Mouse (Mus musculus): ENCODE measurements around the gene Becn1. TPM values are rescaled to one million over a fixed set of nuclear protein-coding genes. Genes with fewer than 3 reads are reported as not detected.
A peak's percentile ranks its signal among the peaks of the same experiment; 100 is the strongest.
"Not testable (repeated sequence)": the region's sequence is repeated elsewhere in the genome, so short reads cannot be mapped to it uniquely, and the experiment has no call there.

Gene Becn1
- polyA plus RNA-seq, 1 experiment from 2014 or later, result 154 TPM

GRCm38 (mm10) chr11:101338123-101338760 is 36.2 kb upstream of the Becn1 start:
- 1% methylated on average over 9 of the region's 9 CpGs for WGBS
- H3K27me3 ChIP-seq (ENCODE audit: insufficient read depth, low read length), result no peaks in the 10 kb centered on the region
- H3K36me3 ChIP-seq (ENCODE audit: insufficient read depth), result no peaks in the 10 kb centered on the region
- no peak for TF ChIP-seq CTCF (IDR thresholded peaks at IDR 0.05; ENCODE audit: low read depth)
- DNase-seq (peak; percentile 82), ATAC-seq (ENCODE audit: insufficient read depth) (peak; percentile 96)
- peaks cover 6% of the 10 kb centered on the region for H3K4me1 ChIP-seq (ENCODE audit: insufficient read depth)
- no peaks in the 10 kb centered on the region for H3K9me3 ChIP-seq (ENCODE audit: low read depth, low read length)
- peak overlapping the region; percentile 5 for H3K4me3 ChIP-seq (ENCODE audit: low read depth, low read length)
- H3K4me2 ChIP-seq, result peak overlapping the region; percentile 47
- H3K9ac ChIP-seq, result peak overlapping the region; percentile 4; the same call in 1 of the 2 replicates
- peak overlapping the region; percentile 4; the same call in 1 of the 2 replicates for H3K27ac ChIP-seq (ENCODE audit: low read depth)

DNA sequence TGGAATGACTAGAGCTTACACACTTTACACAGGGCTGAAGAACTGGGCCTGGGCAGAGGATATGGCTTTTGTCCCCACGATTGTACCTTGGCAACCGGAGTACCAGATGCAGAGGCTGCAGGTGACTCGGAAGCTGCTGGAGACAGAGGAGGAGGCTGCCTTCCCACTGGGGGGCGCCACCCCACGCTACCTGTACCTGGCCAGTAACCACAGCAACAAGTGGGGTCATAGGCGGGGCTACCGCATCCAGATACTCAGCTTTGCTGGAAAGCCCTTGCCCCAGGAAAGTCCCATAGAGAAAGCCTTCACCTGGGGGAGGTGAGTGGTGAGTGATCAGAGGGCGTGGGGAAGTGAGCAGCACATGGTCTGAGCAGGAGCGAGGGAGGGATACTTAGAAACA is 33.6 kb upstream of the Becn1 start:
- DNase-seq (no peak), ATAC-seq (ENCODE audit: insufficient read depth) (no peak)
- WGBS, result 74% methylated on average over 9 of the region's 9 CpGs
- H3K36me3 ChIP-seq (ENCODE audit: insufficient read depth), result no peaks in the 10 kb centered on the region
- peak; percentile 28 for TF ChIP-seq CTCF (IDR thresholded peaks at IDR 0.05; ENCODE audit: low read depth)
- peaks cover 6% of the 10 kb centered on the region for H3K4me1 ChIP-seq (ENCODE audit: insufficient read depth)
- no peak overlapping the region for H3K4me2 ChIP-seq
- no peak overlapping the region for H3K27ac ChIP-seq (ENCODE audit: low read depth)
- H3K9ac ChIP-seq, result no peak overlapping the region
- no peaks in the 10 kb centered on the region for H3K27me3 ChIP-seq (ENCODE audit: insufficient read depth, low read length)
- no peak overlapping the region for H3K4me3 ChIP-seq (ENCODE audit: low read depth, low read length)
- no peaks in the 10 kb centered on the region for H3K9me3 ChIP-seq (ENCODE audit: low read depth, low read length)

GRCm38 (mm10) chr11:101334516-101334915 is 32.4 kb upstream of the Becn1 start:
- WGBS, result 17% methylated on average over 6 of the region's 6 CpGs
- DNase-seq (no peak), ATAC-seq (ENCODE audit: insufficient read depth) (no peak)
- Histone ChIP-seq H3K36me3 (ENCODE audit: insufficient read depth) (no peaks in the 10 kb centered on the region), H3K27me3 (ENCODE audit: insufficient read depth, low read length) (no peaks in the 10 kb centered on the region), H3K9me3 (ENCODE audit: low read depth, low read length) (no peaks in the 10 kb centered on the region), H3K9ac (no peak overlapping the region), H3K4me2 (no peak overlapping the region), H3K4me1 (ENCODE audit: insufficient read depth) (peaks cover 6% of the 10 kb centered on the region), H3K27ac (ENCODE audit: low read depth) (no peak overlapping the region), H3K4me3 (ENCODE audit: low read depth, low read length) (no peak overlapping the region)
- no peak for TF ChIP-seq CTCF (IDR thresholded peaks at IDR 0.05; ENCODE audit: low read depth)

DNA sequence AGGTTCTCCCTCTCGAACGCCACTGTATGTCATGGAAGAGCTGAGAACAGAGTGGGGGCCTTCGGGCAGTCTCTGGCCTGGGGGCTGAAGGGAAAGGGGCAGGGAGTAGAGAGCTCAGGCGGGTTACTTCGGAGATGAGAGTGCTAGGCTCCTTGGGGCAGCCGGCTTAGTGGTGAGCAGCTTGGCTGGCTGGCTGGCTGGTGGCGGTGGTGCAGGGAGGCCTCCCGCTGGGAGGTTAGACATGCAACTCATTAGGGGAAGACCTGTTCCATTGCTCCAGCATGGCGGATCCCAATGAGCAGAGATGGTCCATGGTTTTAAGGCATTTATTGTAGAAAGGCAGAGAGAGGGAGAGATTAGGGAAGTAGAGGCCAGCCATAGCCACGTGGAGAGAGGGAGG is 31.9 kb upstream of the Becn1 start:
- DNase-seq, result no peak
- Histone ChIP-seq H3K4me2 (no peak overlapping the region), H3K4me3 (ENCODE audit: low read depth, low read length) (no peak overlapping the region), H3K27ac (ENCODE audit: low read depth) (no peak overlapping the region), H3K27me3 (ENCODE audit: insufficient read depth, low read length) (no peaks in the 10 kb centered on the region), H3K36me3 (ENCODE audit: insufficient read depth) (0 out of 2 replicates have a peak, but pooled peaks cover under 1% of the 10 kb centered on the region), H3K4me1 (ENCODE audit: insufficient read depth) (peaks cover 6% of the 10 kb centered on the region), H3K9ac (no peak overlapping the region), H3K9me3 (ENCODE audit: low read depth, low read length) (no peaks in the 10 kb centered on the region)
- WGBS, result 37% methylated on average over 10 of the region's 10 CpGs
- no peak for ATAC-seq (ENCODE audit: insufficient read depth)
- no peak for TF ChIP-seq CTCF (IDR thresholded peaks at IDR 0.05; ENCODE audit: low read depth)

DNA sequence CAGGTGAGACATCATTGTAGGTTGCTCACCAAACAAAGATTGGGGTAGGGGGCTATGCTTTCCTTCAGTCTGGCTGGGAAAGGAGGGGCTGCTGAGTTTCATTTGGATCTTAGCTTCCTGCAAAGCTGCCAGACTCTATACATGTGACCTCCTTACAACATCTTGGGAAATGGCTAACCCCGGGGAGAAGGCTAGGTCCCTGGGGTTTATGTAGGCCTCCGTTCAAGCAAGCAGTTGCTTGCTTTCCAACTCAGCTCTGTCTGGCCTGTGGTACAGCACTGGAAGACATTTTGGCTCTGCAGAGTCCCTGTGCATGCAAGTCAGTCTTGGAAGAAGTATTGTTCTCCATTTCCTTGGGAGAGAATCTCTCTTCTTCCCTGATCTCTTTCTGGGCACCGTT is 30.5 kb upstream of the Becn1 start:
- Histone ChIP-seq H3K4me3 (ENCODE audit: low read depth, low read length) (no peak overlapping the region), H3K4me1 (ENCODE audit: insufficient read depth) (peaks cover 1% of the 10 kb centered on the region), H3K27me3 (ENCODE audit: insufficient read depth, low read length) (no peaks in the 10 kb centered on the region), H3K27ac (ENCODE audit: low read depth) (no peak overlapping the region), H3K9me3 (ENCODE audit: low read depth, low read length) (no peaks in the 10 kb centered on the region), H3K9ac (no peak overlapping the region), H3K36me3 (ENCODE audit: insufficient read depth) (0 out of 2 replicates have a peak, but pooled peaks cover 4% of the 10 kb centered on the region), H3K4me2 (no peak overlapping the region)
- DNase-seq, result no peak
- WGBS, result 80% methylated on average over 3 of the region's 3 CpGs
- no peak for ATAC-seq (ENCODE audit: insufficient read depth)
- TF ChIP-seq CTCF (IDR thresholded peaks at IDR 0.05; ENCODE audit: low read depth), result no peak

- not testable (repeated sequence) for H3K9me3 ChIP-seq (ENCODE audit: low read depth, low read length); H3K4me1 ChIP-seq (ENCODE audit: insufficient read depth); ATAC-seq (ENCODE audit: insufficient read depth); H3K4me3 ChIP-seq (ENCODE audit: low read depth, low read length); DNase-seq; H3K4me2 ChIP-seq; H3K27me3 ChIP-seq (ENCODE audit: insufficient read depth, low read length); H3K9ac ChIP-seq; H3K36me3 ChIP-seq (ENCODE audit: insufficient read depth)
- 0 out of 2 replicates have a peak overlapping the region, but pooled peaks have one; percentile 8 for H3K27ac ChIP-seq (ENCODE audit: low read depth)
- 63% methylated on average over 6 of the region's 6 CpGs for WGBS
Measured at GRCm38 (mm10) chr11:101330961-101331360, 28.9 kb upstream of the Becn1 start.

DNA sequence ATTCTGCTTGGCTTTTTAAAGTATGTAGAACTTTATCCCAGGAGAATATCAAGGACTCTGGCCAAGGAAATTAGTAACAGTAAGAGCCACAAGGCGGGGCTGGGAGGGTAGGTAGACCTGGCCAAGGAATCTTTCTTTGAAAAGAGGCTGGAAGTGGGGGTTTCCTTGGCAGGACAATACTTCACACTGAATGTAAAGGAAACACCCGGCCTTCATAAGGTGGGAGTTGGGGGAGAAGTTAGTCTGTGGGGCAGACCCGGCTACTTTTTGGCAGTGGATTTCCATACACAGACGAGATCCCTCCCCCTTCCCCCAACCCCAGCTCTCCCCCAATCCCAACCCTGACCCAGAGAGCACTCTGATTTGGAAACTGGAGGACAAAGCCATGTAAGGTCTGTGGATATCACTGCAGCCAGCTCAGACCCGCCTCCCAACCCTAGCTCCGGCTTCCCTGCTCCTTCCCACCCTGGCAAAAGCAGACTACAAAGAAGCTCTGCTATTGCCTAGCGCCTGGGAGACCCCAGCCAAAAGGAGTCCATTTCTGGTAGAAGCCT is 28.4 kb upstream of the Becn1 start, which contains the start of gene Aoc3:
Gene Aoc3, plus strand, starts transcription at position 235 of the 554 bp plus-strand sequence.
- no peaks in the 10 kb centered on the region for H3K27me3 ChIP-seq (ENCODE audit: insufficient read depth, low read length)
- no peak within 1 kb of the TSS for H3K9ac ChIP-seq
- H3K36me3 ChIP-seq (ENCODE audit: insufficient read depth), result peaks cover 13% of the 10 kb centered on the region; the same call in 1 of the 2 replicates
- ATAC-seq (ENCODE audit: insufficient read depth) (no peak), DNase-seq (no peak)
- no peak within 1 kb of the TSS for H3K4me3 ChIP-seq (ENCODE audit: low read depth, low read length)
- TF ChIP-seq CTCF (IDR thresholded peaks at IDR 0.05; ENCODE audit: low read depth), result no peak
- no peak within 1 kb of the TSS for H3K4me2 ChIP-seq
- WGBS, result 64% methylated on average over 7 of the region's 7 CpGs
- no peaks in the 10 kb centered on the region for H3K4me1 ChIP-seq (ENCODE audit: insufficient read depth)
- 0 out of 2 replicates have a peak within 1 kb of the TSS, but pooled peaks have one; percentile 8 for H3K27ac ChIP-seq (ENCODE audit: low read depth)
- H3K9me3 ChIP-seq (ENCODE audit: low read depth, low read length), result no peaks in the 10 kb centered on the region
